Comparison of ENCODE assay signal across 8 mouse cellular contexts in the genomic region with DNA sequence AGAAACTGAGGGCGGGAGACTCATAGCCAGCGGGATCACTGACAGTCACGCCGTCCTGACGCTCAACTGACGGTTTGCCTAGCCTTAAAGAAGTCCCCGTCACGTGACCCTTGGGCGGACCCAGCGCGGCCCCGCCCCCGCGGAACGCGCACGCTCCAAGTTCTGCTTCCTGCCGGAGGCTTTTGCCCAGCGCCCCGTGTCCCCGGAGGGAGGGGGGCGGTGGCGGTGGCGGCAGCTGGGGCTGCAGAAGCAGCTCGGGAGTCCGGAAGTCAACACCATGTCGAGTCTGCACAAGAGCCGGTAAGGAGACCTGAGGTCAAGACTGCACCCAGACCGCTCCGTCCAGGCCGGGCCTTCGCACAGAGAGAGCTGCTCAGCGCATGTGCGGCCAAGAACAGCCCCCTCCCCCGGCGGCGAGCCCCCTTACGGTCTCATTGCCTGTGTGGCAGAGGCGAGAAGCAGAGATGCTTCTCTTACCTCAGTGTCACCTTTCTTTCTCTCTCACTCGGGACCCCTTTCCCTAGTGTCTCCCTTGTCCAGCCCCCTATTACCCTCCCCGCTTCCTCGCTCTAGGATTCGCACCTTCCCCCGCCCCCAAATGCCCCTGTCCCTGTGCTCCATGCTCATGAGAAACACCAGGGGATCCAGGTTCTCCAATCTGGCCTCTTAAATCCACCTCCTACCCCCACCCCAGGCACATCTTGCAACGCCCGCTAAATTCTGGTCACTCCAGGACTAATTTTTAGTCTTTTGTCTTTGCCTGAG. TPM values are rescaled to one million over a fixed set of nuclear protein-coding genes. Genes with fewer than 3 reads are reported as not detected.
DNase-seq lines count a peak whose midpoint lies in the region; ATAC-seq lines count a peak whose summit lies in the region.

Gene Tbc1d13 (plus strand): TSS at position 134 of the 765 bp plus-strand sequence.

- peak within 1 kb of the TSS; percentile 76 for H3K4me3 ChIP-seq in hindbrain, embryonic 14.5 days (replicated peaks; ENCODE audit: low read length)

- H3K9me3 ChIP-seq in hindbrain, embryonic 14.5 days (ENCODE audit: control insufficient read depth, low read length), result no peaks in the 10 kb centered on the region

- H3K4me1 ChIP-seq in hindbrain, embryonic 14.5 days (replicated peaks; ENCODE audit: control insufficient read depth, insufficient read depth, low read length), result peaks cover 14% of the 10 kb centered on the region; the same call in 1 of the 2 replicates

- peak within 1 kb of the TSS; percentile 82 for H3K9ac ChIP-seq in hindbrain, embryonic 14.5 days

- no peaks in the 10 kb centered on the region for H3K27me3 ChIP-seq in hindbrain, embryonic 14.5 days (ENCODE audit: control insufficient read depth, insufficient read depth, low read length)

- peaks cover 36% of the 10 kb centered on the region for H3K36me3 ChIP-seq in hindbrain, embryonic 14.5 days (replicated peaks; ENCODE audit: control insufficient read depth, insufficient read depth)

- H3K27ac ChIP-seq in hindbrain, embryonic 14.5 days, result peak within 1 kb of the TSS; percentile 81

- ATAC-seq in hindbrain, embryonic 14.5 days (ENCODE audit: low FRiP score), result peak; percentile 94

- WGBS in hindbrain, embryonic 14.5 days, result under 1% methylated on average over 44 of the region's 46 CpGs

- DNase-seq in R1 (ENCODE audit: low read depth, low spot score), result peak; percentile 96
- DNase-seq in cerebellum, postnatal 25 days, result peak; percentile 98
- peak; percentile 95 to 97 for DNase-seq in frontal cortex, postnatal 25 days (ENCODE audit: low spot score in 2 of 2)
- peak; percentile 96 for DNase-seq in hindbrain, embryonic 14.5 days (ENCODE audit: low spot score)
- DNase-seq in layer of hippocampus, postnatal 36 days, result peak; percentile 97 to 98
- peak; percentile 100 for DNase-seq in lung, postnatal 36 days
- DNase-seq in retina, postnatal 1 day, result peak; percentile 97
- peak; percentile 96 to 99 for DNase-seq in urinary bladder, adult 18-20 months (ENCODE audit: low spot score in 2 of 2)

- H3K4me2 ChIP-seq in hindbrain, embryonic 14.5 days (replicated peaks), result peak within 1 kb of the TSS; percentile 66

RNA-seq across cellular contexts. Expression of gene Tbc1d13, which starts in this region (rescaled TPM):
- 18.7 and 18.8 TPM in 2 replicates for polyA plus RNA-seq in hindbrain, embryonic 14.5 days (2014; fragmentation: Nextera tagmentation; extraction: Ambion mirVana)
- 10 to 100 TPM; 58.5 to 61.7 TPM for total RNA-seq in layer of hippocampus, postnatal 36 days (2021)

Comparison
In these comparisons a context has a peak if more than half of its experiments do, and no peak if none do; other contexts are left out.
1. Peak in every context shown above with its lines: DNase-seq, ATAC-seq, H3K4me3 ChIP-seq and H3K27ac ChIP-seq.